Comparison of ENCODE assay signal across 8 mouse cellular contexts in genomic region chr2:80356656-80357231, GRCm38 (mm10). TPM values are rescaled to one million over a fixed set of nuclear protein-coding genes. Genes with fewer than 3 reads are reported as not detected.
DNase-seq lines count a peak whose midpoint lies in the region; ATAC-seq and TF ChIP-seq lines count a peak whose summit lies in the region.

No protein-coding gene starts in this region.

- no peaks in the 10 kb centered on the region for H3K79me2 ChIP-seq in CH12.LX (replicated peaks; ENCODE audit: control insufficient read depth, extremely low read depth, insufficient read depth, poor library complexity, severe bottlenecking)

- H3K36me3 ChIP-seq in CH12.LX (replicated peaks in 1 of 2; ENCODE audit: control insufficient read depth in 1 of 2, insufficient read depth in 1 of 2, low read length in 1 of 2), result peaks cover 22 to 36% of the 10 kb centered on the region in 2 experiments
- H3K36me3 ChIP-seq in embryonic facial prominence, embryonic 11.5 days (replicated peaks; ENCODE audit: control insufficient read depth, insufficient read depth, low read depth, low read length), result no peaks in the 10 kb centered on the region; the same call in 1 of the 2 replicates
- H3K36me3 ChIP-seq in limb, embryonic 14.5 days (ENCODE audit: control insufficient read depth, insufficient read depth, low read length), result peaks cover 25% of the 10 kb centered on the region

- H3K9ac ChIP-seq in CH12.LX (ENCODE audit: insufficient read depth, low read depth), result no peak overlapping the region
- H3K9ac ChIP-seq in embryonic facial prominence, embryonic 11.5 days (replicated peaks; ENCODE audit: low read length), result no peak overlapping the region
- H3K9ac ChIP-seq in limb, embryonic 14.5 days (ENCODE audit: low read depth, low read length, severe bottlenecking), result no peak overlapping the region

- in situ Hi-C loops in CH12.LX (cut with MboI; ENCODE audit: low pct_ligation_motif_present, low pct_unique_long_range_greater_than_20kb, low sequenced_read_pairs), result no loop called here

- WGBS in embryonic facial prominence, embryonic 11.5 days, result 60% methylated on average over 8 of the region's 8 CpGs
- 39% methylated on average over 8 of the region's 8 CpGs for WGBS in limb, embryonic 14.5 days

- no peaks in the 10 kb centered on the region for H3K9me3 ChIP-seq in CH12.LX (replicated peaks; ENCODE audit: low read length)
- H3K9me3 ChIP-seq in embryonic facial prominence, embryonic 11.5 days (replicated peaks; ENCODE audit: control insufficient read depth, low read length), result no peaks in the 10 kb centered on the region
- no peaks in the 10 kb centered on the region for H3K9me3 ChIP-seq in limb, embryonic 14.5 days (ENCODE audit: control insufficient read depth, low read length)

- no peaks in the 10 kb centered on the region for H3K27me3 ChIP-seq in CH12.LX (replicated peaks)
- H3K27me3 ChIP-seq in embryonic facial prominence, embryonic 11.5 days (ENCODE audit: control insufficient read depth, insufficient read depth, low read length), result no peaks in the 10 kb centered on the region
- H3K27me3 ChIP-seq in limb, embryonic 14.5 days (ENCODE audit: control insufficient read depth, insufficient read depth, low read length), result no peaks in the 10 kb centered on the region

- TF ChIP-seq RAD21 in CH12.LX (IDR thresholded peaks at IDR 0.05; ENCODE audit: low read depth, low read length), result peak; percentile 49

- no peak overlapping the region for H3K4me3 ChIP-seq in CH12.LX (replicated peaks in 1 of 3; ENCODE audit: low read depth in 2 of 3, low read length in 2 of 3, poor library complexity in 1 of 3)
- H3K4me3 ChIP-seq in embryonic facial prominence, embryonic 11.5 days (ENCODE audit: low read depth, low read length), result no peak overlapping the region
- no peak overlapping the region for H3K4me3 ChIP-seq in limb, embryonic 14.5 days (replicated peaks; ENCODE audit: low read length)

- no peak for ATAC-seq in embryonic facial prominence, embryonic 11.5 days (replicated peaks; ENCODE audit: insufficient number of reproducible peaks, low FRiP score, low TSS enrichment, low read depth)
- peak; percentile 80; the same call in 1 of the 2 replicates for ATAC-seq in limb, embryonic 14.5 days (ENCODE audit: low FRiP score, low read depth)

- TF ChIP-seq POLR2A in CH12.LX (IDR thresholded peaks at IDR 0.05; ENCODE audit: low read depth, low read length), result no peak
- TF ChIP-seq POLR2A in limb, embryonic 14.5 days (IDR thresholded peaks at IDR 0.05; ENCODE audit: borderline replicate concordance, extremely low read depth, insufficient read depth, insufficient read length), result no peak

- H3K4me1 ChIP-seq in CH12.LX (ENCODE audit: control insufficient read depth in 1 of 2, insufficient read depth in 2 of 2), result no peaks in the 10 kb centered on the region
- no peaks in the 10 kb centered on the region for H3K4me1 ChIP-seq in embryonic facial prominence, embryonic 11.5 days (ENCODE audit: control insufficient read depth, insufficient read depth, low read length)
- H3K4me1 ChIP-seq in limb, embryonic 14.5 days (ENCODE audit: control insufficient read depth, insufficient read depth, low read length), result no peaks in the 10 kb centered on the region

- no peak overlapping the region for H3K4me2 ChIP-seq in CH12.LX (ENCODE audit: insufficient read depth, low read depth, poor library complexity, severe bottlenecking)
- no peak overlapping the region for H3K4me2 ChIP-seq in embryonic facial prominence, embryonic 11.5 days (ENCODE audit: low read depth, low read length)
- H3K4me2 ChIP-seq in limb, embryonic 14.5 days (replicated peaks; ENCODE audit: low read depth, low read length, severe bottlenecking), result no peak overlapping the region

- H3K27ac ChIP-seq in CH12.LX (ENCODE audit: insufficient read depth, low read depth), result no peak overlapping the region
- H3K27ac ChIP-seq in embryonic facial prominence, embryonic 11.5 days (replicated peaks; ENCODE audit: low read depth, low read length), result no peak overlapping the region
- no peak overlapping the region for H3K27ac ChIP-seq in limb, embryonic 14.5 days (replicated peaks; ENCODE audit: low read depth, low read length)

- no peak for TF ChIP-seq EP300 in CH12.LX (IDR thresholded peaks at IDR 0.05; ENCODE audit: low read length)

- dilution Hi-C loops in CH12.LX (cut with MboI; ENCODE audit: extremely low pct_ligation_motif_present, extremely low pct_unique_long_range_greater_than_20kb, low sequenced_read_pairs), result no loop called here

- peak in 1 of 2 experiments; percentile 52; a peak in 2 of 4 replicates for TF ChIP-seq CTCF in CH12.LX (conservative IDR thresholded peaks at IDR 0.05 in 1 of 2, IDR thresholded peaks at IDR 0.05 in 1 of 2; ENCODE audit: low read depth in 2 of 2, low read length in 2 of 2)

- DNase-seq in gastrocnemius, adult 18-20 months (ENCODE audit: low spot score), result peak; percentile 1
- DNase-seq in gastrocnemius, postnatal 4 days (ENCODE audit: low spot score in 2 of 2), result no peak
- DNase-seq in CH12.LX (ENCODE audit: extremely low read depth), result peak; percentile 9
- peak; percentile 68 for DNase-seq in embryonic facial prominence, embryonic 11.5 days (ENCODE audit: low spot score)
- peak; percentile 63 for DNase-seq in limb, embryonic 14.5 days (ENCODE audit: low spot score)
- no peak for DNase-seq in spleen, adult 18-20 months
- DNase-seq in c-Kit-positive CD71-positive TER-119-positive erythroid progenitor cells, embryonic 14.5 days (ENCODE audit: low spot score), result no peak
- DNase-seq in urinary bladder, postnatal 25 days (ENCODE audit: low spot score), result no peak

TF ChIP-seq in CH12.LX, 34 proteins besides CTCF, POLR2A, EP300 and RAD21:
- TF ChIP-seq SIN3A (IDR thresholded peaks at IDR 0.05; ENCODE audit: low read length) (no peak), SMC3 (IDR thresholded peaks at IDR 0.05; ENCODE audit: low read depth, low read length) (peak; percentile 35)

RNA-seq across cellular contexts. Expression of gene Dnajc10, which starts 41.5 kb away (rescaled TPM):
- total RNA-seq in gastrocnemius, adult 18-20 months (2021), result 10 to 100 TPM; 21.6 to 22.2 TPM
- total RNA-seq in gastrocnemius, postnatal 4 days (2021), result 10 to 100 TPM; 42.1 to 44.5 TPM
- 48.3 and 53.6 TPM in 2 replicates for total RNA-seq in CH12.LX (2012; rRNA removed)
- 81.3 and 87.7 TPM in 2 replicates for total RNA-seq in CH12.LX (2014; rRNA removed)
- 57.9 and 65.1 TPM in 2 replicates for polyA plus RNA-seq in CH12.LX (2012; ENCODE audit: insufficient read length, low read depth)
- 106 and 114 TPM in 2 replicates for polyA plus RNA-seq in embryonic facial prominence, embryonic 11.5 days (2014; fragmentation: Nextera tagmentation; extraction: Ambion mirVana)
- polyA plus RNA-seq in limb, embryonic 14.5 days (2012; rRNA removed), result 58.1 and 59.3 TPM in 2 replicates
- 78.5 and 84.9 TPM in 2 replicates for polyA plus RNA-seq in limb, embryonic 14.5 days (2014; fragmentation: Nextera tagmentation; extraction: Ambion mirVana)

Comparison
In these comparisons a context has a peak if more than half of its experiments do, and no peak if none do; other contexts are left out.
1. DNase-seq: peak in gastrocnemius, adult 18-20 months (single experiment), CH12.LX (single experiment), embryonic facial prominence, embryonic 11.5 days (single experiment) and limb, embryonic 14.5 days (single experiment); none in gastrocnemius, postnatal 4 days (0 of 2), spleen, adult 18-20 months (0 of 2), c-Kit-positive CD71-positive TER-119-positive erythroid progenitor cells, embryonic 14.5 days (single experiment) and urinary bladder, postnatal 25 days (single experiment).